Mouse (Mus musculus): ENCODE measurements around the gene Olfr635.
"Not testable (repeated sequence)": the region's sequence is repeated elsewhere in the genome, so short reads cannot be mapped to it uniquely, and the experiment has no call there.

The Olfr635 gene

DNA sequence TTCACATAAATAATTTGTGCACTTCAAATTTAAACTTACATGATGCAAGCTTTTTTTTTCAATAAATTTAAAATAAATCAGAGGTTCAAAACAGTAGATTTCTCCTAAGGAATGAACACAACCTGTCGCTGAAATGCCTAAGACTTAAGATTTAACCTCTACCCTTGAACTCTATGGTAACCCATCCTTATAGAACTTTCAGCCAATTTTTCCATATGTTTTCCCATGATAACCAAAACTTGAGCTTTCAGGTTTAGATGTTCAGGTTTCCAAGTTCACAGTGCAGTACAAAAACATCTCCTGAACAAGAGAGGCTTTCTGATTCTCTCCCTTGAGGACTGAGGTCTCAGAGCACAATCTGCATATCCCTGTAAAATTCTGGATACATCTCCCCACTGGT, at the start of gene Olfr635:
Gene Olfr635, plus strand, starts transcription at position 301 of the 400 bp plus-strand sequence.
- no peak for DNase-seq (ENCODE audit: low spot score in 2 of 2)

DNA sequence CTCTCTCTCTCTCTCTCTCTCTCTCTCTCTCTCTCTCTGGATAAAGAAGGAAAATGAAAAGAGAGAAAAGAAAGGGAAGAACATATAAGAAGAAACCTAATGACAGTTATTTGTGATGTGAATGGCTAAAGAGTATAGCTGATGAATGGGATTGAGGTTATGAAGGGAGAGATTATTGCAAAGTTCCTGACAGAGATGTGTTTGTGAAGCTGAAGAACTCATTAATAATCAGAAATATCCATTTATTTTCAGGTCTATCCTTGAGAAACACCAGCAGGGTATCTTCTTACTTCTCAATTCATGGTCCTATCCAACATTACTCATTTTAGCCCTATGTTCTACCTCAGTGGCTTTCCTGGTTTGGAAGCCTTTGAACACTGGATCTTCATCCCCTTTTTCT, 42.4 kb upstream of the Olfr635 start, which contains the start of gene Olfr631:
Gene Olfr631, plus strand, starts transcription at position 301 of the 400 bp plus-strand sequence.
- DNase-seq (ENCODE audit: low spot score in 2 of 2), result no peak

DNA sequence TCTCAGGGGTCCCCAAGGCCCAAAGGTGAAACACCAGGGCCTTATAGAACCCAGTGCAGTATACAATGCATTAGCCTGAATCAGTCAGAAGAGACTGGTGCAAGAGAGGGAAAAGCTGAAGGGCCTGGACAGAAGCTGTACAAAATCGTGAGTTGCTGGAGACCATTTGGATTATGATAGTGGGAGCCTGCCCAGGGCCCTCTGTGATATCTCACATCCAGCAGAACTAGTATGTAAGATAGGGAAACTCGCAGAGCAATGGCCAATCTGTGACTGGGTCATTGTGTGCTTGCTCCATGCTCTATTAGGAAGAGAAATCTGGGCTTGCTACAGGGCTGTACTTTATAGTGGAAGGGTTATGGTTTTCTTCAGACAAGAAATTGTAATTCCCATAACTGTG, 36.7 kb upstream of the Olfr635 start, which contains the start of gene Olfr632:
Gene Olfr632, plus strand, starts transcription at position 84 of the 400 bp plus-strand sequence.
- no peak for DNase-seq (ENCODE audit: low spot score in 2 of 2)

DNA sequence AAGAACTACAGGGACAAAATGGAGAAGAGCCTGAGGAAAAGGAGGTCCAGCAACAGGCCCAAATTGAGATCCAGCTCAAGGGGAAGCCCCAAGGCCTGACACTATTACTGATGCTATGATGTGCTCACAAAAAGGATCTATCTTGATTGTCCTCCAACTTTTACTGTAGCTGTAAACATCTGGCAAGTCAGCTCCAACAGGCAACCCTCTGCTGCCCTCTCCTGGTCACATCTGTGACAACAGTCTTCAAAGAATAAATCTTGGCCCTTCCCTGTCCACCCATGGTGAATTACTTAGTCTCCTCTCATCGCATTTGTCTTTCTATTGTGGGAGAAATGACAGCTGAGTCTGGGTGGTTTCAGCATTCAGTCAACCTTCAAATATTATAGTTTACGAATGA, 28.2 kb upstream of the Olfr635 start:
- peak in 1 of 2 experiments; percentile 26 for DNase-seq (ENCODE audit: low spot score in 2 of 2)

DNA sequence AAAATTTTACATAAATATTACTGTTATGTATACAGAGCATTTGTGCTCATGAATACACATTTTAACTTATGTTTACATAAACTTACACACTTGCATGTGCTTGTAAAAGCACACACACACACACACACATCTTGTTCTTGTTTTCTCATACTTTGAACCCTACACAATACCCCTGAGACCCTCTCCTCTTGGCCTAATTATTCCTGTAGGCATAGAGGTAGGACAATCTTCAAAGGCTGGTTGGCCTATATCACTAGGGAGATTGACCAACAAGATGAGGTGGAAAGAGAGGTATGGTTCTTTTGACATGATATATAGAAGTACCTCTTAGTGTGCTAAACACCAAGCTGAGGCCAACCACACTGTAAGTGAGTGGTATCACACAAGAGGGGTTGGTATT, 26.8 kb upstream of the Olfr635 start, which contains the start of gene Olfr633:
Gene Olfr633, plus strand, starts transcription at position 301 of the 400 bp plus-strand sequence.
- DNase-seq (ENCODE audit: low spot score in 2 of 2), result no peak

DNA sequence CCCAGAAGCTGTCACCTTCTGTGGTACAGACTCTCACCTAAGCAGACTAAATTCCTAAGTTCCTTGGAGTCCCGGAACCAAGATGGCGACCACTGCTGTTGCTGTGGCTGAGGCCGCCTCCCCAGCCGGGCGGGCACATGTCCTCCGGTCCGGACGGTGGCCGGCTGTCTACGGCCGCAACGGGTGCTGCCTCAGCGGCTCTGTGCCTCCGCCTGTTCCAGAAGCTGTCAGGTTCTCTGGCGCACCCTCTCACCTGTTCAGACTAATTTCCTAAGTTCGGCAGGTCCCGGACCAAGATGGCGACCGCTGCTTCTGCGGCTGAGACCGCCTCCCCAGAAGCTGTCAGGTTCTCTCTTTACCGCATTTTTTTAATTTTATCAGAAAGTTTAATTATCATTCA, 4.1 kb upstream of the Olfr635 start:
- not testable (repeated sequence) for DNase-seq (ENCODE audit: low spot score in 2 of 2)

DNA sequence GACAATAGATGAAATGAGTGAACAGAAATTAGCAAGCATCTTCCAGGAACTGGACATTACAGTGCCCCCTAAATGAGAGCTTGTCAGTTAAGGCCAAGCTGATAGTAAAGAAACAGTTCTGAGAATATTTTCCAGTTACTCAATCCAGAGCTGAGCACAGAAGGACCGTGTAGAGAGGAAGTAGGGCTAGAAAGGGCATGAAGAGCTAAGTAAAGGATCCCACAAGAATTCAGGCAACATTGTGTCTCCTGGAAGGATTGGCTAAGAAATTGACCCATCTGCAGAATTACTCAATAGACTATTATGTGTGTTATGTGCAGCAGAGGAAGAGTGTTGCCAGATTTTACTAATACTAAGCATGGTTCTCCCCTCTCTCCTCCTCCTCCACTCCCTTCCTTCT, 830 bp downstream of the Olfr635 start:
- DNase-seq (ENCODE audit: low spot score in 2 of 2), result no peak

DNA sequence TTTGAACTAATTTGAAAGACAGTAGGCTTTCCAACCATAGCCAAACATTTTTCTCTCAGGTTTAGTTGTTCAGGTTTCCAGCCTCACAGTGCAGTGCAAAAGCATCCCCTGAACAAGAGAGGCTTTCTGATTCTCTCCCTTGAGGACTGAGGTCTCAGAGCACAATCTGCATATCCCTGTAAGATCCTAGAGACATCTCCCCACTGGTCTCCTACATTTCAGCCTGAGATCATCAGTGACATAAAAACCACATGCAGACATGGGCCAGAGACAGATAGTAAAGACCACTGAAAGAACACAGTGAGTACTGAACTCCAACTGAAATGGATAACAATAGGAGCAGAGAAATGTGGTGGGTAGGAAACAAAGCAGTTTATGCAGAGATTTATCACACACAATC, 27.5 kb downstream of the Olfr635 start, which contains the start of gene Olfr638:
Gene Olfr638, plus strand, starts transcription at position 301 of the 400 bp plus-strand sequence.
- DNase-seq (ENCODE audit: low spot score in 2 of 2), result no peak

DNA sequence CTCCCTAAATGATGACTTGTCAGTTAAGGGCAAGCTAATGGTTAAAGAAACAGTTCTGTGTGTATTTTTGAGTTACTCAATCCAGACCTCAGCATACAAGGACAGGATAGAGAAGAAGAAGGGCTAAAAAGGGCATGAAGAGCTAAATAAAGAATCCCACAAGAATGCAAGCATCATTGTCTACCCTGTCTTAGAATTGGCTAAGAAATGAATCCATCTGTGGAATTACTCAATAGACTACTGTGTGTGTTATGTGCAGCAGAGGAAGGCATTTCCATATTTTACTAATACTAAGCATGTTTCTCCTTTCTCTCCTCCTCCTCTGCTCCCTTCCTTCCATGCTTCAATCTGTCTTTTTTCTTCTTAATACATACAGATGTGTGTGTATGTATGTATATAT, 28.2 kb downstream of the Olfr635 start:
- no peak for DNase-seq (ENCODE audit: low spot score in 2 of 2)

DNA sequence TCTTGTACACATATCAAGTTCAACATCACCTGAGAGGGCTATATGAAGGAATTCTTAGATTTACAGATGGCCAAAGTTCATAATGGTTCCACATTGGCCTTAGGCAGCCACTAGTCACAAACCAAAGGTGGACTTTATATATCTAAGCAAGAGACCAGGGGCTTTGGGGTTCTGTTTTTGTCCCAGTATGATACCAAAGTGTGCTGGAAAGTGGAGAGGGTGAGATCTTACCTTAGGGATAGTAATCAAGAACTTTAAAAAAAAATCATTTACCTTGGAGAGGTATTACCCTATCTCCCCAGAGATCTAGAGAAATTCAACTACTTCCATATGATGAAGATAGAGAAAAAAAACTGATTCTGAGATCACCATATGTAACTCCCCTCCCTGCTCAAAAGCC, 46.3 kb downstream of the Olfr635 start, which contains the start of gene Olfr639:
Gene Olfr639, minus strand, starts transcription at position 101 of the 400 bp plus-strand sequence.
- no peak for DNase-seq (ENCODE audit: low spot score in 2 of 2)

DNA sequence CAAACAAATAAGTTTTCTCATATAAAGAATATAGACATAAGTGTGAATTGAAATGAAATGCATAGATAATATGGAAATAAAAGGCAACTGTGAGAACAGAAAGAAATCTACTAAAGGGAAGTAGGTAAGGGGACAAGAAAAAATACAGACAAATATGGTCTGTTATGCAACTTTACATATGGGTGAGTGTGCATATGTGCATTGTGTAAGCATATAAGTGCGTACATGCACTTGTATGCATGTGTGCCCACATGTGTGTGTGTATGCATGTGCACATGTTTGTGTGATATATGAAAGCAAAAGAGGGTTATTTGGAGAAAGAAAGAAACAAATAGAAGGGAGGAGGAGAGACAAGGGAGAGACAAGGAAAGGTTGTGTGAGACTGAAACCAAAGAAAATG, 48.0 kb downstream of the Olfr635 start:
- DNase-seq (ENCODE audit: low spot score in 2 of 2), result no peak

DNA sequence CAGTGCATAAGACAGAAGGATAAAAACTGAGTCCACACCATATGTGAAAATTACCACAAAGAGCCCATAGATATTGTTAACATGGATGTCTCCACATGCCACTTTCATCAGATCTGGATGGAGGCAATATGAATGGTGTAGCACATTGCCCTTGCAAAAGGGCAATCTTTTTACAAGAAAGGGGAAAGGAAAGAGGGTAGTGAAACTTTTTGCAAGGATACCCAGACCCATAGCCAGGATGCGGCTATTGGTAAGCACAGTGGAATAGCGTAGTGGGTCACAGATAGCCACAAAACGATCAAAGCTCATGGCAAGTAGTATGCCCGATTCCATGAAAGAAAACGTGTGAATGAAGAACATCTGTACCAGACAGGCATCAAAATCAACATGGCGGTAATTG, 50.7 kb downstream of the Olfr635 start:
- DNase-seq (ENCODE audit: low spot score in 2 of 2), result no peak

DNA sequence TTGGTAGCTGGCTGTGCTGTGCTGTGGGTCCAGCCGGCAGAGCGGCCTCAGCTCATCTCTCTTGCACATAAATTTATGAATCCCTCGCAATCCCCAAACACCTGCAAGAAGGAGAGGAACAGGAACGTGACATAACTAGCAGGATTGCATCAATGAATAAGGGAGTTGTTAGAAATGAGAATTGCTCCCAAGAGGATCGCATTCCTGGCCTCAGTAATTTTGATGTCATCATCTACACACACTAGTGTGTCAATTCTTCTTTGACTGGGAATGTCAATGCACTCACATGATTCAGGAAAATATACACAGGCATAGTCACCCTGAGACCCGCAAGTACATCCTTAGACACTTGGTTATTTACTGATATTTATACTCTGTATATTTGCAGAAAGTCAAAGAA, 54.5 kb downstream of the Olfr635 start, which contains the start of gene Olfr640:
Gene Olfr640, minus strand, starts transcription at position 101 of the 400 bp plus-strand sequence.
- no peak for DNase-seq (ENCODE audit: low spot score in 2 of 2)

DNA sequence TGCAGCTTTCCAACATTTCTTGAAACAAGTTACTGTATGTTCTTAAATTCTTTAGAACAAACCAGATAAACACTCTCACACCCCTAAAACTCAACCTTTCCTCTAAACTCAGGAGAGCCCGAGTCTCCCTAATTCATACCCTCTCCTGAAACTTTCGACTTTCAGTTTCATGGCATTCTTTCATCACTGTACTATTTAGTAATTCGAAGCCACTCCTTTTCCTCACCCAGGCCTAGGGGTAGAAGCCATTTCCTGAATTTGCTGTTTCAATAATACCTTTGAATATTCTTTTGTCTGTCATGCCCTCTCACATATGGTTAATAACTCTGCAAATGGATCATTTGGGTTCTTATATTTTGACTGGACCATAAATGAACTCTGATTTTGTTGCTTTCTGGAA, 56.0 kb downstream of the Olfr635 start:
- DNase-seq (ENCODE audit: low spot score in 2 of 2), result no peak

DNA sequence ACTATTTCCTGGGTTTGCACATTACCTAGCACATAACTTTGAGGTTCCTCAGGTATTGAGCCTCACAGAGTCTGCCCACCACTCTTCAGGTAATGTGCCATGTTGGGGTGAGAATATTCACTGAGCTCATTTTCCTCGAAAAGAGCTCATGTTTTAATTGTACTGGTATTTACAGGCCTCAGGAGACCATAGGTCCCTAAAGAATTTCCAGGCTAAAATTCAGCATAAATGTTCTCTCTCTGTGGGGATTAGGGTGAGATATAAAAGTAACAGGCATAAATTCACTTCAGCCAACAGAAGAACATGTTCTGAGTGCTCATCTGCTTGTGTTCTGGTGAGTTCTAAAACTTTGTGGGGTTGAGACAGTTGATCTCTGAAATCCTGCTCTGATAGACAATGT, 64.2 kb downstream of the Olfr635 start, which contains the start of gene Olfr641:
Gene Olfr641, plus strand, starts transcription at position 301 of the 400 bp plus-strand sequence.
- no peak for DNase-seq (ENCODE audit: low spot score in 2 of 2)

Measured in right cerebral cortex, postnatal 10 days (tissue).